Mouse (Mus musculus): ENCODE measurements around the gene Sox4. TPM values are rescaled to one million over a fixed set of nuclear protein-coding genes. Genes with fewer than 3 reads are reported as not detected.

Gene Sox4
- polyA plus RNA-seq, 1 experiment, result 42.4 TPM

GRCm38 (mm10) chr13:28952576-28953571 lies 639 bp downstream of the Sox4 start:
- H3K79me2 ChIP-seq (ENCODE audit: control insufficient read depth, insufficient read depth), result peaks cover 56% of the 10 kb centered on the region
- TF ChIP-seq MYOD1 (IDR thresholded peaks at IDR 0.05; ENCODE audit: control insufficient read depth, insufficient read length, low read depth) (no peak), CTCF (IDR thresholded peaks at IDR 0.05; ENCODE audit: control insufficient read depth, insufficient read depth, insufficient read length) (no peak), USF1 (IDR thresholded peaks at IDR 0.05; ENCODE audit: low read depth) (no peak), CEBPB (IDR thresholded peaks at IDR 0.05; ENCODE audit: low read depth) (no peak), MAX (IDR thresholded peaks at IDR 0.05) (no peak), FOSL1 (IDR thresholded peaks at IDR 0.05; ENCODE audit: insufficient read depth, low read length, poor library complexity, severe bottlenecking) (no peak), MYOG (IDR thresholded peaks at IDR 0.05; ENCODE audit: control insufficient read depth, extremely low read depth, insufficient read length) (no peak)
- H3ac ChIP-seq (ENCODE audit: control insufficient read depth, insufficient read length, low read depth), result peak overlapping the region; percentile 85
- H3K79me3 ChIP-seq (ENCODE audit: low read depth), result peaks cover 47% of the 10 kb centered on the region
- peak overlapping the region; percentile 92 for H3K4me3 ChIP-seq (ENCODE audit: insufficient read depth, poor library complexity, severe bottlenecking)
- peaks cover 19% of the 10 kb centered on the region for H3K36me3 ChIP-seq (ENCODE audit: control insufficient read depth, insufficient read depth)
- H3K27me3 ChIP-seq (ENCODE audit: control insufficient read depth, insufficient read depth, insufficient read length), result no peaks in the 10 kb centered on the region

GRCm38 (mm10) chr13:28951691-28952575 lies 1.6 kb downstream of the Sox4 start:
- Histone ChIP-seq H3K4me3 (ENCODE audit: insufficient read depth, poor library complexity, severe bottlenecking) (peak overlapping the region; percentile 92), H3K79me3 (ENCODE audit: low read depth) (peaks cover 48% of the 10 kb centered on the region), H3K79me2 (ENCODE audit: control insufficient read depth, insufficient read depth) (peaks cover 56% of the 10 kb centered on the region), H3K36me3 (ENCODE audit: control insufficient read depth, insufficient read depth) (peaks cover 19% of the 10 kb centered on the region), H3K27me3 (ENCODE audit: control insufficient read depth, insufficient read depth, insufficient read length) (no peaks in the 10 kb centered on the region), H3ac (ENCODE audit: control insufficient read depth, insufficient read length, low read depth) (peak overlapping the region; percentile 85)
- no peak for TF ChIP-seq MYOD1 (IDR thresholded peaks at IDR 0.05; ENCODE audit: control insufficient read depth, insufficient read length, low read depth)
- no peak for TF ChIP-seq USF1 (IDR thresholded peaks at IDR 0.05; ENCODE audit: low read depth)
- no peak for TF ChIP-seq MYOG (IDR thresholded peaks at IDR 0.05; ENCODE audit: control insufficient read depth, extremely low read depth, insufficient read length)
- no peak for TF ChIP-seq MAX (IDR thresholded peaks at IDR 0.05)
- no peak for TF ChIP-seq CTCF (IDR thresholded peaks at IDR 0.05; ENCODE audit: control insufficient read depth, insufficient read depth, insufficient read length)
- TF ChIP-seq CEBPB (IDR thresholded peaks at IDR 0.05; ENCODE audit: low read depth), result no peak
- no peak for TF ChIP-seq FOSL1 (IDR thresholded peaks at IDR 0.05; ENCODE audit: insufficient read depth, low read length, poor library complexity, severe bottlenecking)

GRCm38 (mm10) chr13:28950623-28951491 lies 2.7 kb downstream of the Sox4 start:
- no peak for TF ChIP-seq MYOG (IDR thresholded peaks at IDR 0.05; ENCODE audit: control insufficient read depth, extremely low read depth, insufficient read length)
- TF ChIP-seq USF1 (IDR thresholded peaks at IDR 0.05; ENCODE audit: low read depth), result no peak
- no peak for TF ChIP-seq CEBPB (IDR thresholded peaks at IDR 0.05; ENCODE audit: low read depth)
- TF ChIP-seq MAX (IDR thresholded peaks at IDR 0.05), result no peak
- H3K4me3 ChIP-seq (ENCODE audit: insufficient read depth, poor library complexity, severe bottlenecking), result peak overlapping the region; percentile 92
- H3K79me2 ChIP-seq (ENCODE audit: control insufficient read depth, insufficient read depth), result peaks cover 56% of the 10 kb centered on the region
- peaks cover 48% of the 10 kb centered on the region for H3K79me3 ChIP-seq (ENCODE audit: low read depth)
- H3ac ChIP-seq (ENCODE audit: control insufficient read depth, insufficient read length, low read depth), result peak overlapping the region; percentile 68
- H3K27me3 ChIP-seq (ENCODE audit: control insufficient read depth, insufficient read depth, insufficient read length), result no peaks in the 10 kb centered on the region
- H3K36me3 ChIP-seq (ENCODE audit: control insufficient read depth, insufficient read depth), result peaks cover 19% of the 10 kb centered on the region

- no peak for TF ChIP-seq MYOD1 (IDR thresholded peaks at IDR 0.05; ENCODE audit: control insufficient read depth, insufficient read length, low read depth)
- no peak for TF ChIP-seq MYOG (IDR thresholded peaks at IDR 0.05; ENCODE audit: control insufficient read depth, extremely low read depth, insufficient read length)
- no peak for TF ChIP-seq FOSL1 (IDR thresholded peaks at IDR 0.05; ENCODE audit: insufficient read depth, low read length, poor library complexity, severe bottlenecking)
- TF ChIP-seq MAX (IDR thresholded peaks at IDR 0.05), result no peak
- no peak for TF ChIP-seq CEBPB (IDR thresholded peaks at IDR 0.05; ENCODE audit: low read depth)
- TF ChIP-seq USF1 (IDR thresholded peaks at IDR 0.05; ENCODE audit: low read depth), result no peak
- TF ChIP-seq CTCF (IDR thresholded peaks at IDR 0.05; ENCODE audit: control insufficient read depth, insufficient read depth, insufficient read length), result no peak
Measured at GRCm38 (mm10) chr13:28950266-28950622, 3.3 kb downstream of the Sox4 start.

More at GRCm38 (mm10) chr13:28950266-28950622, 3.3 kb downstream of the Sox4 start:
- Histone ChIP-seq H3K79me3 (ENCODE audit: low read depth) (peaks cover 48% of the 10 kb centered on the region), H3K36me3 (ENCODE audit: control insufficient read depth, insufficient read depth) (peaks cover 19% of the 10 kb centered on the region), H3ac (ENCODE audit: control insufficient read depth, insufficient read length, low read depth) (peak overlapping the region; percentile 68), H3K27me3 (ENCODE audit: control insufficient read depth, insufficient read depth, insufficient read length) (no peaks in the 10 kb centered on the region), H3K4me3 (ENCODE audit: insufficient read depth, poor library complexity, severe bottlenecking) (peak overlapping the region; percentile 92), H3K79me2 (ENCODE audit: control insufficient read depth, insufficient read depth) (peaks cover 56% of the 10 kb centered on the region)

Measured in C2C12 (cell line).